Comparison of ENCODE assay signal across 19 mouse cellular contexts in genomic region chr6:127578316-127578715, GRCm38 (mm10). TPM values are rescaled to one million over a fixed set of nuclear protein-coding genes. Genes with fewer than 3 reads are reported as not detected.
A peak's percentile ranks its signal among the peaks of the same experiment; 100 is the strongest.
DNase-seq lines count a peak whose midpoint lies in the region; ATAC-seq and TF ChIP-seq lines count a peak whose summit lies in the region.
"Had no signal": no experiment of that assay in that cellular context is flagged by ENCODE, and none has a peak within 500 bp of the region (broad histone marks: within the 10 kb centered on the region; RNA-seq: fewer than 3 reads in every experiment).

No protein-coding gene starts in this region.

- no peak overlapping the region for H3K27ac ChIP-seq in kidney, adult 2 months (ENCODE audit: insufficient read depth, low read depth, low read length)
- H3K27ac ChIP-seq in liver, embryonic 11.5 days (ENCODE audit: low read depth, low read length), result no peak overlapping the region
- H3K27ac ChIP-seq in liver, postnatal 0 days (ENCODE audit: low read depth), result no peak overlapping the region
- H3K27ac ChIP-seq: forebrain, embryonic 15.5 days; heart, embryonic 15.5 days; hindbrain, embryonic 13.5 days; limb, embryonic 10.5 days had no signal

- H3K4me1 ChIP-seq in kidney, adult 2 months (ENCODE audit: control insufficient read depth, insufficient read depth, low read length), result no peaks in the 10 kb centered on the region
- H3K4me1 ChIP-seq in liver, embryonic 11.5 days (replicated peaks; ENCODE audit: control insufficient read depth, insufficient read depth, low read length), result peaks cover 38% of the 10 kb centered on the region
- H3K4me1 ChIP-seq in liver, postnatal 0 days (ENCODE audit: insufficient read depth), result peaks cover 21% of the 10 kb centered on the region; the same call in 1 of the 2 replicates

- no peaks in the 10 kb centered on the region for H3K27me3 ChIP-seq in kidney, adult 2 months (replicated peaks; ENCODE audit: control insufficient read depth, insufficient read depth, low read length)
- no peaks in the 10 kb centered on the region for H3K27me3 ChIP-seq in liver, embryonic 11.5 days (replicated peaks; ENCODE audit: control insufficient read depth, insufficient read depth, low read length)
- no peaks in the 10 kb centered on the region for H3K27me3 ChIP-seq in liver, postnatal 0 days (ENCODE audit: insufficient read depth, low read length)
- H3K27me3 ChIP-seq: CH12.LX; forebrain, embryonic 15.5 days; heart, embryonic 15.5 days; hindbrain, embryonic 13.5 days had no signal

- H3K4me2 ChIP-seq in liver, embryonic 11.5 days, result peak overlapping the region; percentile 28; the same call in 1 of the 2 replicates
- H3K4me2 ChIP-seq in liver, postnatal 0 days (ENCODE audit: low read depth, low read length), result peak overlapping the region; percentile 47
- H3K4me2 ChIP-seq: forebrain, embryonic 15.5 days; heart, embryonic 15.5 days; hindbrain, embryonic 13.5 days had no signal

- 43% methylated on average over 7 of the region's 7 CpGs for WGBS in kidney, adult 2 months
- WGBS in liver, embryonic 11.5 days, result 57% methylated on average over 7 of the region's 7 CpGs
- 60% methylated on average over 7 of the region's 7 CpGs for WGBS in liver, postnatal 0 days (ENCODE audit: insufficient replicate concordance)

- DNase-seq in kidney, adult 2 months, result peak; percentile 23
- no peak for DNase-seq in kidney, adult 9 months
- no peak for DNase-seq in liver, embryonic 11.5 days (ENCODE audit: low spot score)
- no peak for DNase-seq in liver
- DNase-seq in kidney, postnatal 14 days, result peak; percentile 25
- DNase-seq in liver, postnatal 0 days, result no peak
- DNase-seq in left cerebral cortex, postnatal 25 days (ENCODE audit: low spot score in 2 of 2), result no peak
- DNase-seq: B cell, adult 2 months; cerebellum, adult 8-10 months; heart, postnatal 36 days; lung, postnatal 4 days had no signal

- no peaks in the 10 kb centered on the region for H3K9me3 ChIP-seq in liver, embryonic 11.5 days (ENCODE audit: control insufficient read depth, low read length)
- no peaks in the 10 kb centered on the region for H3K9me3 ChIP-seq in liver, postnatal 0 days (ENCODE audit: low read length)
- H3K9me3 ChIP-seq: forebrain, embryonic 15.5 days; heart, embryonic 15.5 days; hindbrain, embryonic 13.5 days; limb, embryonic 10.5 days had no signal

- intact Hi-C loops in left cerebral cortex, postnatal 25 days (cut with DNase I), result no loop called here

- TF ChIP-seq POLR2A in kidney, adult 2 months (IDR thresholded peaks at IDR 0.05; ENCODE audit: low read depth, low read length), result no peak

- no peak for TF ChIP-seq CTCF in kidney, adult 2 months (conservative IDR thresholded peaks at IDR 0.05; ENCODE audit: insufficient read depth, insufficient read length, low read depth, low read length)
- TF ChIP-seq CTCF in liver, postnatal 0 days (IDR thresholded peaks at IDR 0.05; ENCODE audit: low read depth), result no peak

- H3K9ac ChIP-seq in liver, embryonic 11.5 days (ENCODE audit: low read depth, low read length), result no peak overlapping the region
- no peak overlapping the region; the same call in 1 of the 2 replicates for H3K9ac ChIP-seq in liver, postnatal 0 days (replicated peaks)
- H3K9ac ChIP-seq: forebrain, embryonic 15.5 days; heart, embryonic 15.5 days; hindbrain, embryonic 13.5 days had no signal

- no peak overlapping the region for H3K4me3 ChIP-seq in kidney, adult 2 months (ENCODE audit: insufficient read depth, low read depth, low read length)
- H3K4me3 ChIP-seq in liver, embryonic 11.5 days (ENCODE audit: low read depth, low read length), result no peak overlapping the region
- peak overlapping the region; percentile 14 for H3K4me3 ChIP-seq in liver, postnatal 0 days (ENCODE audit: low read depth, low read length)
- H3K4me3 ChIP-seq: forebrain, embryonic 15.5 days; heart, embryonic 15.5 days; hindbrain, embryonic 13.5 days; limb, embryonic 10.5 days had no signal

- no peaks in the 10 kb centered on the region for H3K36me3 ChIP-seq in kidney, adult 2 months (ENCODE audit: control insufficient read depth, insufficient read depth, low read length)
- H3K36me3 ChIP-seq in liver, embryonic 11.5 days (ENCODE audit: control insufficient read depth, insufficient read depth, low read length), result no peaks in the 10 kb centered on the region
- H3K36me3 ChIP-seq in liver, postnatal 0 days (replicated peaks; ENCODE audit: insufficient read depth, low read length), result no peaks in the 10 kb centered on the region
- H3K36me3 ChIP-seq: forebrain, embryonic 15.5 days; G1E; heart, embryonic 15.5 days; hindbrain, embryonic 13.5 days; limb, embryonic 10.5 days had no signal

- TF ChIP-seq EP300 in liver, postnatal 0 days (IDR thresholded peaks at IDR 0.05; ENCODE audit: low read depth), result no peak

- no peak for ATAC-seq in liver, embryonic 11.5 days (replicated peaks; ENCODE audit: low FRiP score)
- ATAC-seq in liver, postnatal 0 days, result no peak
- ATAC-seq: forebrain, embryonic 15.5 days; inflammation-experienced regulatory T-cells, adult 6 months; midbrain, embryonic 16.5 days had no signal

RNA-seq across cellular contexts. Expression of gene Cracr2a, which starts 17.2 kb away (rescaled TPM):
- 0.27 and 0.59 TPM in 2 replicates for polyA plus RNA-seq in kidney, adult 2 months (2012; rRNA removed)
- 1.8 TPM in 2 replicates for polyA plus RNA-seq in liver, embryonic 11.5 days (2014; fragmentation: Nextera tagmentation; extraction: Ambion mirVana)
- 0.31 and 0.47 TPM in 2 replicates for polyA plus RNA-seq in liver, postnatal 0 days (2015; fragmentation: Nextera tagmentation; extraction: Ambion mirVana)
- total RNA-seq in left cerebral cortex, postnatal 25 days (2021), result 1 to 10 TPM; 1.8 to 2.8 TPM
- polyA plus RNA-seq: G1E had no signal

Comparison
In these comparisons a context has a peak if more than half of its experiments do, and no peak if none do; other contexts are left out.
1. DNase-seq: peak in kidney, adult 2 months (single experiment) and kidney, postnatal 14 days (single experiment); none in kidney, adult 9 months (single experiment), liver, embryonic 11.5 days (single experiment), liver (single experiment), liver, postnatal 0 days (single experiment) and left cerebral cortex, postnatal 25 days (0 of 2).